Mouse (Mus musculus) heart, embryonic 13.5 days (tissue): ENCODE data around the gene 9130019O22Rik. TPM values are rescaled to one million over a fixed set of nuclear protein-coding genes. Genes with fewer than 3 reads are reported as not detected.

ENCODE experiments used
- ATAC-seq: fragments of 200-750 bp; cut with Nextera tagmentation; 2 replicates; pipeline ENCODE4 v1.8.0; 2017; ENCODE audit warnings: moderate TSS enrichment; ENCODE audit not compliant: insufficient number of reproducible peaks, low FRiP score, low TSS enrichment; ENCODE audit errors: extremely low read depth
- H3K27ac ChIP-seq: fragments of 300-500 bp; sonication (generic); replicated peaks from 2 replicates; pipeline ENCODE4 v1.5.1; 2015; ENCODE audit warnings: moderate library complexity, mild to moderate bottlenecking, inconsistent platforms
- H3K27me3 ChIP-seq: fragments of 300-500 bp; sonication (generic); replicated peaks from 2 replicates; pipeline ENCODE4 v1.6.1; 2015; ENCODE audit warnings: mild to moderate bottlenecking, inconsistent platforms
- H3K36me3 ChIP-seq: fragments of 300-500 bp; sonication (generic); 2 replicates; pipeline ENCODE4 v1.6.1; 2015; ENCODE audit warnings: mild to moderate bottlenecking, inconsistent platforms
- H3K4me1 ChIP-seq: fragments of 300-500 bp; sonication (generic); 2 replicates; pipeline ENCODE4 v1.6.1; 2015; ENCODE audit warnings: inconsistent platforms
- H3K4me2 ChIP-seq: fragments of 300-500 bp; sonication (generic); 2 replicates; pipeline ENCODE4 v1.6.1; 2015; ENCODE audit warnings: inconsistent platforms, mild to moderate bottlenecking, moderate library complexity
- H3K4me3 ChIP-seq: fragments of 300-500 bp; sonication (generic); 2 replicates; pipeline ENCODE4 v1.5.1; 2015; ENCODE audit warnings: moderate library complexity, mild to moderate bottlenecking, inconsistent platforms
- H3K9ac ChIP-seq: fragments of 300-500 bp; sonication (generic); 2 replicates; pipeline ENCODE4 v1.6.1; 2015; ENCODE audit warnings: inconsistent platforms, mild to moderate bottlenecking, moderate library complexity
- H3K9me3 ChIP-seq: fragments of 300-500 bp; sonication (generic); 2 replicates; pipeline ENCODE4 v1.6.1; 2016; ENCODE audit warnings: inconsistent platforms
- WGBS: fragments of 180-500 bp; shearing (Covaris S2); methylation state at CpG from one replicate; pipeline ENCODE4 v1.1.7; 2015; ENCODE audit warnings: mixed read lengths; 5-methylcytosine and 5-hydroxymethylcytosine counted together
- polyA plus RNA-seq: library from polyadenylated mRNA; unstranded; fragments of >200 nt; fragmentation: Nextera tagmentation; extraction: Ambion mirVana; gene quantifications from 2 replicates; pipeline ENCODE4 v1.2.1, GENCODE M21; 2015

9130019O22Rik gene
- polyA plus RNA-seq, 1 experiment from 2014 or later, result 3.6 TPM

DNA sequence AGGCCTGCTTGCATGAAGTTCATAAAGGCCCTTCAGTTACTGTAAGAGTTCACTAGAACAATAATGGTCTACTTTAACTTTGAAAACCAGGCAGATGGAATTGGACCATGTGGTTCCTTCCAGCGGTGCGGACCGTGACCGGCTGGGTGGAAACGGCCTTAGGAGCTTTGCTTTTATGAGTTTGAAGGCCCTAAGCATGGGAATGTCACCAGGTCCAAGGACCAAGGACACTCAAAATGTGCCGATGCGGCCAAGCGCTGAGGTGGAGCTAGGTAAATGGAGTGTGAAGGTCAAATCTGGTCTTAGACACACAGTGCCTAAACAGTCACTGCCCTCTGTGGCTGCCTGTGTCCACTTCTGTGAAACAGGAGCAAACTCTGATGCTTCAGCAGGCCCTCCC, 45.6 kb downstream of the 9130019O22Rik start:
- Histone ChIP-seq H3K27me3 (no peaks in the 10 kb centered on the region), H3K4me2 (no peak overlapping the region), H3K4me3 (no peak overlapping the region), H3K4me1 (peaks cover 27% of the 10 kb centered on the region), H3K9me3 (no peaks in the 10 kb centered on the region), H3K36me3 (peaks cover 38% of the 10 kb centered on the region), H3K9ac (no peak overlapping the region), H3K27ac (no peak overlapping the region)
- 94% methylated on average over 8 of the region's 8 CpGs for WGBS
- no peak for ATAC-seq

- Histone ChIP-seq H3K27ac (no peak overlapping the region), H3K9ac (no peak overlapping the region), H3K4me1 (peaks cover 4% of the 10 kb centered on the region), H3K4me3 (no peak overlapping the region), H3K36me3 (peaks cover 21% of the 10 kb centered on the region), H3K27me3 (no peaks in the 10 kb centered on the region), H3K4me2 (no peak overlapping the region), H3K9me3 (no peaks in the 10 kb centered on the region)
- 47% methylated on average over 4 of the region's 4 CpGs for WGBS
- ATAC-seq, result no peak
Measured at GRCm38 (mm10) chr7:127337636-127338035, 49.3 kb downstream of the 9130019O22Rik start.

DNA sequence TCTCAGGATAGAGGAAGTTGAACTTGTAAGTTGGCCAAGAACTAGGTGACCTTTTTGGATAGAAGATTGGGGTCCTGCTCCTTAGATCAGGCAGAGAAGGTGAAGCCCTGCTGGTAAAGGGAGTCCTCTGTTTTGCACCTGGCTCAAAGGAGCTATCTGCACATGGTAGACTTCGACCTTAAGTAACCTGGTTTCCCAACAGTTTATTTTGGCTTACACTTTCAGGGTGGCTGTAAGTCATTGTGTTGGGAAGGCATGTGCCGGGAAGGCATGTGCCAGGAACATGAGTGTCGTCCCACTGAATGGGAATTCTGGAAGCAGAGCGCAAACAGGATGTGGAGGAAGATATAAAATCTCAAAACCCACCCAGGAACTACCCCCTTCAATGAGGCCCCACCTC, 51.4 kb downstream of the 9130019O22Rik start:
- Histone ChIP-seq H3K27ac (no peak overlapping the region), H3K4me2 (no peak overlapping the region), H3K4me3 (no peak overlapping the region), H3K4me1 (no peaks in the 10 kb centered on the region), H3K9me3 (no peaks in the 10 kb centered on the region), H3K9ac (no peak overlapping the region), H3K27me3 (no peaks in the 10 kb centered on the region), H3K36me3 (peaks cover 6% of the 10 kb centered on the region; the same call in 1 of the 2 replicates)
- 76% methylated on average over 4 of the region's 4 CpGs for WGBS
- no peak for ATAC-seq

GRCm38 (mm10) chr7:127333240-127333639, 53.7 kb downstream of the 9130019O22Rik start:
- Histone ChIP-seq H3K4me1 (no peaks in the 10 kb centered on the region), H3K9me3 (no peaks in the 10 kb centered on the region), H3K27me3 (no peaks in the 10 kb centered on the region), H3K9ac (no peak overlapping the region), H3K27ac (no peak overlapping the region), H3K4me3 (no peak overlapping the region), H3K36me3 (no peaks in the 10 kb centered on the region), H3K4me2 (no peak overlapping the region)
- 72% methylated on average over 6 of the region's 6 CpGs for WGBS
- no peak for ATAC-seq

Other genes starting within 250 kb of the 9130019O22Rik start
- gene Spn, start 249.3 kb downstream of the 9130019O22Rik start, polyA plus RNA-seq, result 0.13 and 0.36 TPM in 2 replicates
- 42.1 TPM in 2 replicates for gene Cd2bp2, start 191.1 kb downstream of the 9130019O22Rik start, polyA plus RNA-seq
- 18.0 and 18.2 TPM in 2 replicates for gene Tbc1d10b, start 178.7 kb downstream of the 9130019O22Rik start, polyA plus RNA-seq
- gene Mylpf, start 178.3 kb downstream of the 9130019O22Rik start, polyA plus RNA-seq, result 17.0 and 24.9 TPM in 2 replicates
- 21.4 and 24.1 TPM in 2 replicates for gene Zfp553, start 154.1 kb downstream of the 9130019O22Rik start, polyA plus RNA-seq
- 23.1 and 23.2 TPM in 2 replicates for gene Sept1, start 154.0 kb downstream of the 9130019O22Rik start, polyA plus RNA-seq
- 32.6 and 32.9 TPM in 2 replicates for gene Zfp771, start 142.9 kb downstream of the 9130019O22Rik start, polyA plus RNA-seq
- 161 and 179 TPM in 2 replicates for gene Dctpp1, start 126.5 kb downstream of the 9130019O22Rik start, polyA plus RNA-seq
- gene Sephs2, start 113.1 kb downstream of the 9130019O22Rik start, polyA plus RNA-seq, result 57.1 and 61.6 TPM in 2 replicates
- gene Itgal, start 90.9 kb downstream of the 9130019O22Rik start, polyA plus RNA-seq, result 0.98 and 1.2 TPM in 2 replicates
- gene Zfp768, start 41.6 kb downstream of the 9130019O22Rik start, polyA plus RNA-seq, result 16.5 and 16.6 TPM in 2 replicates
- gene Zfp747, start 11.1 kb downstream of the 9130019O22Rik start, polyA plus RNA-seq, result 4.7 and 5.3 TPM in 2 replicates
- gene E430018J23Rik, start 6.5 kb upstream of the 9130019O22Rik start, polyA plus RNA-seq, result 4.3 and 4.9 TPM in 2 replicates
- 4.6 and 5.0 TPM in 2 replicates for gene Zfp764, start 19.7 kb upstream of the 9130019O22Rik start, polyA plus RNA-seq
- 13.5 and 16.3 TPM in 2 replicates for gene Zfp688, start 34.9 kb upstream of the 9130019O22Rik start, polyA plus RNA-seq
- 5.1 and 5.2 TPM in 2 replicates for gene Zfp689, start 62.0 kb upstream of the 9130019O22Rik start, polyA plus RNA-seq
- 27.3 and 27.7 TPM in 2 replicates for gene Prr14, start 72.4 kb upstream of the 9130019O22Rik start, polyA plus RNA-seq
- gene Fbrs, start 92.0 kb upstream of the 9130019O22Rik start, polyA plus RNA-seq, result 7.3 and 7.7 TPM in 2 replicates
- gene Srcap, start 124.8 kb upstream of the 9130019O22Rik start, polyA plus RNA-seq, result 30.9 and 33.1 TPM in 2 replicates
- gene Gm42715, start 132.4 kb upstream of the 9130019O22Rik start, polyA plus RNA-seq, result 9.4 TPM in 2 replicates
- gene Tmem265, start 174.2 kb upstream of the 9130019O22Rik start, polyA plus RNA-seq, result 0.47 and 3.5 TPM in 2 replicates
- 30.2 and 34.3 TPM in 2 replicates for gene Phkg2, start 186.2 kb upstream of the 9130019O22Rik start, polyA plus RNA-seq
- 7.8 and 8.4 TPM in 2 replicates for gene Ccdc189, start 201.4 kb upstream of the 9130019O22Rik start, polyA plus RNA-seq
- gene Rnf40, start 201.6 kb upstream of the 9130019O22Rik start, polyA plus RNA-seq, result 25.7 and 26.9 TPM in 2 replicates
- 8.4 and 9.5 TPM in 2 replicates for gene Zfp629, start 228.6 kb upstream of the 9130019O22Rik start, polyA plus RNA-seq